Mouse (Mus musculus) liver, adult 2 months (tissue): ENCODE data around the gene Cyp3a13.

Experiments
- CTCF ChIP-seq: fragments of 200-500 bp; IDR thresholded peaks from 2 replicates; pipeline ENCODE4 v1.5.1; 2011; ENCODE audit warnings: low read depth, low read length, control low read depth
- POLR2A ChIP-seq: fragments of 200-500 bp; IDR thresholded peaks from 2 replicates; pipeline ENCODE4 v1.6.1; 2011; ENCODE audit warnings: low read length, control low read depth; ENCODE audit not compliant: insufficient read depth; ENCODE audit errors: extremely low read depth

GRCm38 (mm10) chr5:137966492-137966891 lies 45.1 kb upstream of the Cyp3a13 start:
- no peak for TF ChIP-seq CTCF
- TF ChIP-seq POLR2A: no peak
